Mouse (Mus musculus) adrenal gland, postnatal 25 days (tissue): ENCODE measurements around the gene Heatr5a. TPM values are rescaled to one million over a fixed set of nuclear protein-coding genes. Genes with fewer than 3 reads are reported as not detected.

Experiments used
- DNase-seq: peaks from one replicate; pipeline ENCODE4 v3.0.0; 2021; ENCODE audit warnings: mixed read lengths
- total RNA-seq: library from RNA; stranded (reverse); gene quantifications from 2 replicates; pipeline ENCODE4 v1.2.3, GENCODE M21; 2021

Heatr5a gene
- total RNA-seq, 1 experiment from 2014 or later, result 24.4 TPM

GRCm38 (mm10) chr12:51882606-51883296 lies 88.4 kb downstream of the Heatr5a start:
- peak; percentile 75 for DNase-seq

- no peak for DNase-seq
These were observed 89.3 kb downstream of the Heatr5a start for GRCm38 (mm10) chr12:51881775-51882174.

GRCm38 (mm10) chr12:51871446-51872144 lies 99.5 kb downstream of the Heatr5a start:
- DNase-seq, result no peak

GRCm38 (mm10) chr12:51869511-51869910 lies 101.6 kb downstream of the Heatr5a start:
- no peak for DNase-seq

GRCm38 (mm10) chr12:51867076-51867475 lies 104.0 kb downstream of the Heatr5a start:
- no peak for DNase-seq

- DNase-seq, result no peak
These were observed 104.8 kb downstream of the Heatr5a start for GRCm38 (mm10) chr12:51866226-51866910.

- no peak for DNase-seq
These were observed 105.3 kb downstream of the Heatr5a start for GRCm38 (mm10) chr12:51865790-51866179.

GRCm38 (mm10) chr12:51865061-51865789 lies 105.9 kb downstream of the Heatr5a start:
- peak; percentile 24 for DNase-seq

GRCm38 (mm10) chr12:51863116-51864002 lies 107.8 kb downstream of the Heatr5a start:
- no peak for DNase-seq

- DNase-seq, result no peak
These were observed 112.7 kb downstream of the Heatr5a start for GRCm38 (mm10) chr12:51858134-51859028.

GRCm38 (mm10) chr12:51856768-51857295 lies 114.3 kb downstream of the Heatr5a start:
- no peak for DNase-seq

GRCm38 (mm10) chr12:51855872-51856271 lies 115.2 kb downstream of the Heatr5a start:
- no peak for DNase-seq

- DNase-seq, result no peak
These were observed 115.7 kb downstream of the Heatr5a start for GRCm38 (mm10) chr12:51855453-51855852.

GRCm38 (mm10) chr12:51851617-51852016 lies 119.5 kb downstream of the Heatr5a start:
- no peak for DNase-seq

GRCm38 (mm10) chr12:51851155-51851554 lies 120.0 kb downstream of the Heatr5a start:
- no peak for DNase-seq

- no peak for DNase-seq
These were observed 120.8 kb downstream of the Heatr5a start for GRCm38 (mm10) chr12:51850339-51850738.

GRCm38 (mm10) chr12:51849902-51850301 lies 121.2 kb downstream of the Heatr5a start:
- no peak for DNase-seq

GRCm38 (mm10) chr12:51847953-51848680 lies 123.0 kb downstream of the Heatr5a start:
- peak; percentile 49 for DNase-seq

- DNase-seq, result no peak
These were observed 125.9 kb downstream of the Heatr5a start for GRCm38 (mm10) chr12:51845261-51845660.
